Mouse (Mus musculus): ENCODE measurements at regions not wholly inside any gene's neighbourhood (a gene's known extent, or its start where the extent isn't known, plus 50 kb on each side); places are given as distances from the start of the nearest gene placed in this dataset.

DNA sequence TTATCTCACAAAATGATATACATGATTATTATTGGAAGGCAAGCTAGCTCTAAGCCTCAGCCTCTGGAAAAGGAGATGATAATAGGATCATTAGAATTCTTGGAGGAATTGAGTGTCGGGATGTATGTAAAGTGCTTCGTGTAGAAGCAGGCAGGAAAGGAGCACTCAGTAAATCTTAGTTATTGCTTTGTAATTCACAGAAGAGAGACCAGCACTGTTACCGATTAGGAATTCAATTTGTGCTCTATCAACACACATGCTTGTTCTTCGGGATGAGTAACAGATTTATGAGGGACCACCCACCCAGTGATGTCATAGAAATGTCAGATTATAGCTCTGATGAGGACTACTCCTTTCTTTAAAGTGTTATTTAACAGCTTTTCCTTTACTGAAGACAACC, 57.4 kb upstream of the Rnd3 start:
- Histone ChIP-seq H3K27me3 (replicated peaks; ENCODE audit: control insufficient read depth, insufficient read depth, low read length) (no peaks in the 10 kb centered on the region), H3K36me3 (ENCODE audit: control insufficient read depth, insufficient read depth) (no peaks in the 10 kb centered on the region), H3K4me3 (replicated peaks; ENCODE audit: low read length) (no peak overlapping the region), H3K4me2 (ENCODE audit: low read length) (no peak overlapping the region), H3K9me3 (ENCODE audit: control insufficient read depth, low read length) (no peaks in the 10 kb centered on the region), H3K4me1 (replicated peaks; ENCODE audit: control insufficient read depth, insufficient read depth, low read length) (no peaks in the 10 kb centered on the region), H3K27ac (ENCODE audit: low read length) (no peak overlapping the region), H3K9ac (replicated peaks; ENCODE audit: low read depth, low read length) (no peak overlapping the region)
- 50% methylated on average over 4 of the region's 4 CpGs for WGBS
- ATAC-seq: no peak

Measured in forebrain, embryonic 16.5 days (tissue).